Mouse (Mus musculus) E14TG2a.4 (cell line): ENCODE data around the gene Tnip2.

Source experiments
- CTCF ChIP-seq: conservative IDR thresholded peaks from 2 replicates; pipeline ENCODE4 v1.5.1; 2014; ENCODE audit warnings: low read length
- NANOG ChIP-seq: IDR thresholded peaks from 2 replicates; pipeline ENCODE4 v1.6.1; 2014; ENCODE audit warnings: borderline replicate concordance, low read length, mixed read lengths
- POU5F1 ChIP-seq: IDR thresholded peaks from 2 replicates; pipeline ENCODE4 v1.6.1; 2014; ENCODE audit warnings: low read length, borderline replicate concordance

DNA sequence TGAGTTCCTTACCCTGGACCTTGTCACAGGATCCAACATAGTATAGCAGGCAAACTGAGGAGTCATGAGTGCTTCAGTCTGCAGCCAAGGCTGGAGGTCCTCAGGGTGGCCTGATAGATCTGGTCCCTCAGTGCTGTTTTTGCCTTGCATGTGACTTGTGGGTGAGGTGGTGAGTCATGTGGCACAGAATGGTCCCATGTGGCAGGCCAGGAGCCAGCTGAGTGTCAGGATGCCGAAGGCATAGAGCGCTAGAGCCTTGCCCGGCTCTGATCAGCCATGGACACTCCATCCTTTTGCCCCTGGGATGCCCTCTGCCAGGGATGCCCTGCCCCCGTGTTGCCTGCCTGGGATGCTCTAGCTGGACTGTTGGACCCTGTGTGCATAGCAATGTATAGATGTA, 38.0 kb upstream of the Tnip2 start:
- TF ChIP-seq CTCF (no peak), POU5F1 (no peak), NANOG (no peak)
